Mouse (Mus musculus) cerebellum, postnatal 10 days (tissue): ENCODE data around the gene Insr.

Experiments
- DNase-seq, 2 experiments: peaks; one replicate each; pipeline ENCODE4 v3.0.0; 2021; ENCODE audit warnings: mixed read lengths in 2 of 2

Gene Insr

GRCm38 (mm10) chr8:3273799-3274198 is 5.6 kb downstream of the Insr start:
- no peak for DNase-seq

- no peak for DNase-seq
Measured at GRCm38 (mm10) chr8:3267449-3267761, 12.0 kb downstream of the Insr start.

DNA sequence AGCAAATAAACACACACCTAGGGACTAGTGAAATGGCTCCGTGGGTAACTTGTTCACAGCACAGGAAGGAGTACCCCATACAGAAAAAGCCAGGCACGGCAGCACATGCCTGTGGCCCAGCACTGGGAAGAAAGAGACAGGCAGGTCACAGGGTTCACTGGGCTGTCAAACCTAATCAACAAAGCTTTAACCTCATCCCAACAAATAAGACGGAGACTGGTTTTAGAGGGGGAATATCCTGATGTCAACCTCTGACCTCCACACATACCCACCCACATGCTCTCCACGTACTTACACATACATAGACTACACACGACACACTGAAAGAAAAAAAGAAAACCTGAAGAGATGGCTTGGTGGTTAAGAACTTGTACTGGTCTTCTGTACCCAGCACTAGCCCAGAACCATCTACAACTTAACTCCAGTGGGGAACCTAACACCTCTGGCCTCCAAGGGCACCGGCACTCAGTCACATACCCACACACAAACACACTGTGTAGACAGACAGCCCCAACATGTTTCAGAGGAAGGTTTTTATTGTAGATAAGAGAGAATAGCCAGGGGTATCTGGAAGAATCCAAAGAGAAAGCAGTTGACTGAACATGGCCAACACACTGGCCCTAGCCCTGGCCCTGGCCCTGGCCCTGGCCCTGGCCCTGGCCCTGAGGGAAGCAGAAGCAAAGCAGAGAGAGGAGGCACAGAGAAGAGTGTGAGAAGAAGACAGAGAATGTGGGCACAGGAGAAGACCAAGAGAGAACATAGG is 12.6 kb downstream of the Insr start:
- DNase-seq, result no peak

DNA sequence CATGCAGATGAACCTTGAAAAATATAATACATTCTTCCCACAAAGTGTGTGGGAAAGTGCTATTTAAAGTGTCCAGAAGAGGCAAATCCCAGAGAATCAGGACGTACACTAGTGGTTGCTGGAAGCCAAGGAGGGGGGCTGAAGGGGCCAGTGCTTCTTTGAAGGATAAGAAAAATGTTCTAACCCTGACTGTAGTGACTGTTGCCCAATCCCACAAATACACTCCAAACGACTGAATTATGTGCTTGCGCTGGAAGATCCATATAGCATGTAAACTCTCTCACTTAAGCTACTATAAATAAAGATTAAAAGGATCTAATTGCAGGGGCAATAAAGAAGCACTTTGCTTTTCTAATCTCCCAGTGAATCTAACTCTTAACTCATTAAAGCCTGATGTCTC is 14.2 kb downstream of the Insr start:
- no peak for DNase-seq

- no peak for DNase-seq
Measured at GRCm38 (mm10) chr8:3262779-3263178, 16.6 kb downstream of the Insr start.

- no peak for DNase-seq
Measured at GRCm38 (mm10) chr8:3261101-3261500, 18.3 kb downstream of the Insr start.

GRCm38 (mm10) chr8:3260127-3260811 is 19.1 kb downstream of the Insr start:
- DNase-seq, result no peak

GRCm38 (mm10) chr8:3256147-3256940 is 23.1 kb downstream of the Insr start:
- no peak for DNase-seq

DNA sequence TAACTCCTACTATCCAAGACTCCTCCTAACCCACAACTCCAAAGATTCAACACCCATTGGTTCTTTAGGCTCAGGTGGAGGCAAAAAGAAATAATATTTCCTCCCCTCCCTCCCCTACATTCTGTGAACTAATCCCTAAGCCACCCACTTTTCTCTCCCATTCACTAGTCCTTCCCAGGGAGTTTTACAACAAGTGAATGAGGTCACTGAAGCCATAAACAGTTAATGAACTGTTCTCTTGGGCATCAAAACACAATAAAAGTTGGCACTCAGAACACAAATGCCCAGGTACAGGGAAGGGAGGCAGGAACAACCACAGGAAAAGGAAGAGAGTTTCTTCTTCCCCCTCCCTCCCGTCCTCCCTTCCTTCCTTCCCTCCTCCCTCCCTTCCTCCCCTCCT is 24.1 kb downstream of the Insr start:
- DNase-seq, result no peak

- DNase-seq, result no peak
Measured at GRCm38 (mm10) chr8:3253179-3253578, 26.2 kb downstream of the Insr start.

- DNase-seq, result no peak
Measured at GRCm38 (mm10) chr8:3252665-3253064, 26.8 kb downstream of the Insr start.

DNA sequence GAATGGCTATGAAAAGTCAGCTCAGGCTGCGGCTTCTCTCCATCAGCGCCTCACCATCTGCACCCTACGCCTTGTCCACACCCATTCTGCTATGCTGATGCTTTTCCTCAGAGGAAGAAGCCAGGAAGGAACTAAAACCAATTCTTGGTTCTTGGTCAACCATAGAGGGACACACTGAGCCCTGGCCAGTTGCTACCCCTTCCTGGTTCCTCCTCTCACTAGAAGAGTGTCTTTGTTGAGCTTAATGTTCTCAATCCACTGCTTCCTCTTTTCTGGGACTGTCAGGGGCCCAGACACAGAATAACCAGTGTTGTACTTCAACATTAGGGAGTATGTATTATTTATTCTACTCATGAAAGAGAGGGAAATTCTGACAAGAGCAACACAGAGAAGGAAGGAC is 28.3 kb downstream of the Insr start:
- DNase-seq, result no peak

- DNase-seq, result no peak
Measured at GRCm38 (mm10) chr8:3249886-3250285, 29.5 kb downstream of the Insr start.

DNA sequence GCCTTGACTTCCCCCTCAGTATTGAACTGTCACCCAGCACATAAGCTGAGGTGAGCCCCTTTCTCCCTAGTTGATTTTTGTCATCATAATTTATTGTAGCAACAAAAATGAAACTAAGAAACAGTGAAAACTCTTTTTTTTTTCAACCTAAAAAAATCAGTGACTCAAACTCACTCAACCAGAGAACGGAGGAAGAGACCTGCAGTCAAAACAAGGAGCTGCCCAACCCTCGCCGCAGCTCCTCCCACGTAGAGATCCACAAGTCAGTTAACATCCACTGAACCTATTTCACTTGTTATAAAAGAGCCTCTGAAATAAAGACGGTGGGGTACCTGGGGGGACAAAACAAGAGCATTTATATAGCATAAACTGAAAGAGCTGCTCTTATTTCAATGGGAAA is 30.7 kb downstream of the Insr start:
- DNase-seq, result no peak

- DNase-seq, result no peak
Measured at GRCm38 (mm10) chr8:3247129-3247528, 32.3 kb downstream of the Insr start.

DNA sequence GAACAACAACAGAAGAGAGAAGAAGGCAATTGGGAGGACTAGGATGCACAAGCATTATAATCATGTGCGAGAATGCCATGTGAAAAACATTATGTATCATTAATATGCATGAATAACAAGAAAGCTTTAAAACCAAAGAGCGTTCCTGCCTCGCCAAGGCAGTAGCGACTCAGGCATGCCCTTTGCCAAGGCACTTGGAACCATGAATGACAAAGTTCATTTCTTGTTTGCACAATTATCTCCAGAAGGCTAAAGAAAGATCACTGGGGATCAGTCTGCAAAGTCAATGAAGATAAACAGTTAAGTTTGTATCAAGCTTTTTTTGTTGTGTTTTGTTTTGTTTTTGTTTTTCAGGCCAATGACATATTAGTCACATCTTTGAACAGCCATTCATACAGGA is 36.2 kb downstream of the Insr start:
- DNase-seq, result no peak

DNA sequence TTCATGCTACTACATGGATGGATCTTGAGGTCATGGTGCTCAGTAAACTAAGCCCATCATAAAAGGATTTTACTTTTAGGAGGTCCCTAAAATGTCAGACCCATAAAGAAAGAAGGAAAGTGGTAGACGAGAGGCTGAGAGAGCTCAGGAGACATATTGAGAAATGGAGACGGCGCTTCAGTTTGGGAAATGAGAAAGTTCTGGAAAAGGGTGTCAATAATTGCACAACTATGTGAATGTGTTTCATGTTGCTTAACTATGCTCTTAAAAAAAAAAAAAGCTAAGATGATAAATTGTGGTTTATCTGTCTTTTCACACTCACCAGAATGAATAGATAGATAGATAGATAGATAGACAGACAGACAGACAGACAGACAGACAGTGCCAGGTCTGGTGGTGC is 38.7 kb downstream of the Insr start:
- DNase-seq, result no peak

DNA sequence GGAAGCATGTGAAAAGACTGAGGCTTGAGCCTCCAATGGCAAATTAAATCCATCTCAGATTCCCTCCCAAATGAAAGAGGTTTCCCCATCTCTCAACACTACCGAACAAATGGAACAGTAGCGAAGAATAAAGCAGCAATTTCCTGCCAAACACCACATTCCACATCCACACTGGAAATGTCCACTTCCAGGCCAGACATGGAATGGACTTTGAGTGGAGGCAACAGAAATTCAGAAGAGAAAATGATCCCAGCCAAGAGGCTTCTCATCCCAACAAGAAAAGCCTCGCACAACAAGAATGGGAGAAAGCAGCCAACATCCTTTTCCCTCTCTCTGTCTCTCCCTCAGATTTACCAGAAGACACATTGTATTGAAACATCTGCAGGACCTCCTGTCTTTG is 39.8 kb downstream of the Insr start:
- DNase-seq, result no peak

GRCm38 (mm10) chr8:3238792-3239191 is 40.6 kb downstream of the Insr start:
- DNase-seq, result no peak

DNA sequence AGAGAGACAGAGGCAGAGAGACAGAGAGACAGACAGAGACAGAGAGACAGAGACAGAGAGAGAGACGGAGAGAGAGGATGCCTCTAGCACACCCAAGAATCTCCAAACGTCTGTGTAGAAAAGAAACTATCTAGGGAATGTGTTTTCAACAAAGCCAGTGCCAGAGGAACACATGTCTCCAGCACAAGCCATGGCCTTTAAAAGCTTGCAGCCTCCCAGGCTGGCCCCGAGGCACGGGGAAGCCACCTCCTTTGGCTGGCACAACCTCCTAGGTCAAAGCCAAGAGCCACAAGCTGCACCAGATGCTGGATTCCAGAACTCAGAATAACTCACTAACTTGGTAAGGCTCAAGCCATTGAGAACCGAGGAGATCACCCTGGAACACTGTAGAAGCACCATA is 42.1 kb downstream of the Insr start:
- peak in 1 of 2 experiments; percentile 16 for DNase-seq

GRCm38 (mm10) chr8:3236277-3236676 is 43.1 kb downstream of the Insr start:
- no peak for DNase-seq

GRCm38 (mm10) chr8:3234569-3234968 is 44.8 kb downstream of the Insr start:
- DNase-seq, result no peak

- no peak for DNase-seq
Measured at GRCm38 (mm10) chr8:3232601-3233000, 46.8 kb downstream of the Insr start.
